9 mouse cellular contexts compared by ENCODE assay signal in the genomic region with DNA sequence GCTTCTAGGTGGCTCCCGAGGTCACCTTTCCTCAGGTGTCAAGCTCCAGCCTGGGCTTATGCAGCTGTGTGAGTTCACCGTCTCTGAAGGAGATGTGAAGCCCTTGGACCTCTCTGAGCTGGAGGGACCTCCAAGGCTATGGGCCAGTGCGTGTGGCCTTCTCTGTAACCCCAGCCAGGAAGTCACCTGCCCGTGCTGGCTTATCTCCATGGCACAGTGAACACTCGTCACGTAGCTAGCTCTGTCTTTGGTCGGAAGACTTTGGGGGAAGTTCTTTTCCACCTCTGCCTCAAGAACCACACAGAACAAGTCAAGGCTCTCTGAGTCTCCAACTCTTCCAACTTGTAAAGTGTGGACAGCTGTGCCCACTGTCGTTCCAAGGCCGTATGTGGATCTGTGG. TPM values are rescaled to one million over a fixed set of nuclear protein-coding genes. Genes with fewer than 3 reads are reported as not detected.
DNase-seq lines count a peak whose midpoint lies in the region; ATAC-seq and TF ChIP-seq lines count a peak whose summit lies in the region.
"Had no signal": no experiment of that assay in that cellular context is flagged by ENCODE, and none has a peak within 500 bp of the region (broad histone marks: within the 10 kb centered on the region; RNA-seq: fewer than 3 reads in every experiment).

No protein-coding gene starts in this region.

- H3K27me3 ChIP-seq in embryonic facial prominence, embryonic 12.5 days: no peaks in the 10 kb centered on the region
- no peaks in the 10 kb centered on the region for H3K27me3 ChIP-seq in hindbrain, embryonic 14.5 days (ENCODE audit: control insufficient read depth, insufficient read depth, low read length)
- no peaks in the 10 kb centered on the region for H3K27me3 ChIP-seq in neural tube, embryonic 12.5 days (replicated peaks)

- TF ChIP-seq POLR2A in lung, adult 2 months (IDR thresholded peaks at IDR 0.05; ENCODE audit: borderline replicate concordance, extremely low read depth, low read depth, low read length): no peak

- H3K4me2 ChIP-seq in embryonic facial prominence, embryonic 12.5 days (replicated peaks): no peak overlapping the region
- H3K4me2 ChIP-seq in hindbrain, embryonic 14.5 days (replicated peaks): no peak overlapping the region
- H3K4me2 ChIP-seq in neural tube, embryonic 12.5 days (replicated peaks): peak overlapping the region; percentile 42; the same call in 1 of the 2 replicates

- intact Hi-C loops in heart, postnatal 10 days (cut with DNase I): no loop called here

- peak; percentile 25 to 35 for DNase-seq in heart, postnatal 10 days
- no peak for DNase-seq in heart, adult 8-10 months (ENCODE audit: low spot score)
- no peak for DNase-seq in hindbrain, embryonic 14.5 days (ENCODE audit: low spot score)
- DNase-seq in lung, adult 2 months: no peak
- DNase-seq in lung, postnatal 14 days: no peak
- no peak for DNase-seq in urinary bladder, postnatal 36 days (ENCODE audit: low spot score in 2 of 2)
- DNase-seq: cerebellum, adult 11 months had no signal

- no peaks in the 10 kb centered on the region for H3K36me3 ChIP-seq in embryonic facial prominence, embryonic 12.5 days
- no peaks in the 10 kb centered on the region for H3K36me3 ChIP-seq in hindbrain, embryonic 14.5 days (replicated peaks; ENCODE audit: control insufficient read depth, insufficient read depth)
- H3K36me3 ChIP-seq in neural tube, embryonic 12.5 days: no peaks in the 10 kb centered on the region

- no peak for ATAC-seq in embryonic facial prominence, embryonic 12.5 days (ENCODE audit: insufficient number of reproducible peaks, insufficient read depth, low FRiP score, low TSS enrichment)
- no peak for ATAC-seq in hindbrain, embryonic 14.5 days (ENCODE audit: low FRiP score)
- ATAC-seq in neural tube, embryonic 12.5 days (ENCODE audit: low FRiP score, low read depth): no peak

- no peak overlapping the region for H3K9ac ChIP-seq in embryonic facial prominence, embryonic 12.5 days
- H3K9ac ChIP-seq in hindbrain, embryonic 14.5 days: 0 out of 2 replicates have a peak overlapping the region, but pooled peaks have one; percentile 24
- no peak overlapping the region for H3K9ac ChIP-seq in neural tube, embryonic 12.5 days

- H3K4me1 ChIP-seq in embryonic facial prominence, embryonic 12.5 days: peaks cover 16% of the 10 kb centered on the region
- peaks cover 21% of the 10 kb centered on the region for H3K4me1 ChIP-seq in hindbrain, embryonic 14.5 days (replicated peaks; ENCODE audit: control insufficient read depth, insufficient read depth, low read length)
- peaks cover 29% of the 10 kb centered on the region for H3K4me1 ChIP-seq in neural tube, embryonic 12.5 days
- H3K4me1 ChIP-seq in lung, adult 2 months (ENCODE audit: control insufficient read depth, insufficient read depth, low read length): peaks cover 5% of the 10 kb centered on the region; the same call in 1 of the 2 replicates

- WGBS in embryonic facial prominence, embryonic 12.5 days: 77% methylated on average over 9 of the region's 9 CpGs
- WGBS in hindbrain, embryonic 14.5 days: 78% methylated on average over 9 of the region's 9 CpGs
- WGBS in neural tube, embryonic 12.5 days: 89% methylated on average over 9 of the region's 9 CpGs
- WGBS in lung, adult 2 months: 61% methylated on average over 9 of the region's 9 CpGs

- peak overlapping the region; percentile 88 for H3K27ac ChIP-seq in embryonic facial prominence, embryonic 12.5 days
- peak overlapping the region; percentile 80 for H3K27ac ChIP-seq in hindbrain, embryonic 14.5 days
- H3K27ac ChIP-seq in neural tube, embryonic 12.5 days: peak overlapping the region; percentile 87; the same call in 1 of the 2 replicates

- TF ChIP-seq CTCF in lung, adult 2 months (IDR thresholded peaks at IDR 0.05; ENCODE audit: insufficient read depth, low read length): no peak

- H3K9me3 ChIP-seq in embryonic facial prominence, embryonic 12.5 days: no peaks in the 10 kb centered on the region
- no peaks in the 10 kb centered on the region for H3K9me3 ChIP-seq in hindbrain, embryonic 14.5 days (ENCODE audit: control insufficient read depth, low read length)
- no peaks in the 10 kb centered on the region for H3K9me3 ChIP-seq in neural tube, embryonic 12.5 days

- no peak overlapping the region for H3K4me3 ChIP-seq in embryonic facial prominence, embryonic 12.5 days
- H3K4me3 ChIP-seq in hindbrain, embryonic 14.5 days (replicated peaks; ENCODE audit: low read length): no peak overlapping the region
- no peak overlapping the region for H3K4me3 ChIP-seq in neural tube, embryonic 12.5 days
- no peak overlapping the region for H3K4me3 ChIP-seq in lung, adult 2 months (replicated peaks; ENCODE audit: extremely low read depth, low read depth, low read length)

RNA-seq across cellular contexts. Expression of gene Sox10, which starts 29.0 kb away (rescaled TPM):
- total RNA-seq in heart, postnatal 10 days (2021): 1 to 10 TPM; 1.6 to 2.4 TPM
- total RNA-seq in heart, adult 8-10 months (2022): 1 to 10 TPM in 2 of 4 experiments, under 1 TPM in 2; 0.55 to 1.7 (median 0.94) TPM
- 21.1 and 21.7 TPM in 2 replicates for polyA plus RNA-seq in embryonic facial prominence, embryonic 12.5 days (2016; fragmentation: Nextera tagmentation; extraction: Ambion mirVana)
- polyA plus RNA-seq in hindbrain, embryonic 14.5 days (2014; fragmentation: Nextera tagmentation; extraction: Ambion mirVana): 8.9 and 10.3 TPM in 2 replicates
- 27.4 and 35.8 TPM in 2 replicates for polyA plus RNA-seq in neural tube, embryonic 12.5 days (2016; fragmentation: Nextera tagmentation; extraction: Ambion mirVana)
- 1.4 and 3.6 TPM in 2 replicates for polyA plus RNA-seq in lung, adult 2 months (2012; rRNA removed)

RNA-seq across cellular contexts. Expression of gene Pick1, which starts 34.9 kb away (rescaled TPM):
- 10 to 100 TPM; 25.1 to 25.8 TPM for total RNA-seq in heart, postnatal 10 days (2021)
- 10 to 100 TPM; 23.5 to 29.8 (median 27.3) TPM for total RNA-seq in heart, adult 8-10 months (2022)
- 60.2 and 60.7 TPM in 2 replicates for polyA plus RNA-seq in embryonic facial prominence, embryonic 12.5 days (2016; fragmentation: Nextera tagmentation; extraction: Ambion mirVana)
- polyA plus RNA-seq in hindbrain, embryonic 14.5 days (2014; fragmentation: Nextera tagmentation; extraction: Ambion mirVana): 45.8 and 48.2 TPM in 2 replicates
- 72.6 and 78.2 TPM in 2 replicates for polyA plus RNA-seq in neural tube, embryonic 12.5 days (2016; fragmentation: Nextera tagmentation; extraction: Ambion mirVana)
- 21.2 and 25.9 TPM in 2 replicates for polyA plus RNA-seq in lung, adult 2 months (2012; rRNA removed)

RNA-seq across cellular contexts. Expression of gene Gm49486, which starts 35.1 kb away (rescaled TPM):
- 1 to 10 TPM; 1.0 to 1.1 TPM for total RNA-seq in heart, postnatal 10 days (2021)
- total RNA-seq in heart, adult 8-10 months (2022): 1 to 10 TPM in 3 of 4 experiments, under 1 TPM in 1; 0.63 to 1.5 (median 1.1) TPM
- polyA plus RNA-seq in embryonic facial prominence, embryonic 12.5 days (2016; fragmentation: Nextera tagmentation; extraction: Ambion mirVana): 0.78 and 0.90 TPM in 2 replicates
- polyA plus RNA-seq in hindbrain, embryonic 14.5 days (2014; fragmentation: Nextera tagmentation; extraction: Ambion mirVana): 1.1 TPM in 2 replicates
- 1.3 and 1.5 TPM in 2 replicates for polyA plus RNA-seq in neural tube, embryonic 12.5 days (2016; fragmentation: Nextera tagmentation; extraction: Ambion mirVana)
- 0.11 and 0.22 TPM in 2 replicates for polyA plus RNA-seq in lung, adult 2 months (2012; rRNA removed)

RNA-seq across cellular contexts. Expression of gene 1700088E04Rik, which starts 53.0 kb away (rescaled TPM):
- total RNA-seq in heart, postnatal 10 days (2021): 1 to 10 TPM; 1.8 to 2.3 TPM
- 1 to 10 TPM; 1.6 to 2.7 (median 2.4) TPM for total RNA-seq in heart, adult 8-10 months (2022)
- polyA plus RNA-seq in embryonic facial prominence, embryonic 12.5 days (2016; fragmentation: Nextera tagmentation; extraction: Ambion mirVana): 7.3 and 7.4 TPM in 2 replicates
- polyA plus RNA-seq in hindbrain, embryonic 14.5 days (2014; fragmentation: Nextera tagmentation; extraction: Ambion mirVana): 18.3 and 19.1 TPM in 2 replicates
- 9.4 and 11.7 TPM in 2 replicates for polyA plus RNA-seq in neural tube, embryonic 12.5 days (2016; fragmentation: Nextera tagmentation; extraction: Ambion mirVana)
- 20.1 and 20.8 TPM in 2 replicates for polyA plus RNA-seq in lung, adult 2 months (2012; rRNA removed)

RNA-seq across cellular contexts. Expression of gene Polr2f, which starts 53.2 kb away (rescaled TPM):
- 100 to 1,000 TPM; 118 to 130 TPM for total RNA-seq in heart, postnatal 10 days (2021)
- total RNA-seq in heart, adult 8-10 months (2022): 100 to 1,000 TPM; 124 to 149 (median 135) TPM
- polyA plus RNA-seq in embryonic facial prominence, embryonic 12.5 days (2016; fragmentation: Nextera tagmentation; extraction: Ambion mirVana): 359 and 385 TPM in 2 replicates
- polyA plus RNA-seq in hindbrain, embryonic 14.5 days (2014; fragmentation: Nextera tagmentation; extraction: Ambion mirVana): 273 and 298 TPM in 2 replicates
- polyA plus RNA-seq in neural tube, embryonic 12.5 days (2016; fragmentation: Nextera tagmentation; extraction: Ambion mirVana): 318 and 338 TPM in 2 replicates
- polyA plus RNA-seq in lung, adult 2 months (2012; rRNA removed): 35.2 and 38.9 TPM in 2 replicates

Comparison
In these comparisons a context has a peak if more than half of its experiments do, and no peak if none do; other contexts are left out.
1. DNase-seq: peak in heart, postnatal 10 days (2 of 2); none in heart, adult 8-10 months (single experiment), hindbrain, embryonic 14.5 days (single experiment), lung, adult 2 months (single experiment), lung, postnatal 14 days (single experiment) and urinary bladder, postnatal 36 days (0 of 2).
2. Peak in every context shown above with its lines, with median percentiles within 50 percentile points of each other: H3K27ac ChIP-seq.